Mouse (Mus musculus): ENCODE data around the gene Thpo. TPM values are rescaled to one million over a fixed set of nuclear protein-coding genes. Genes with fewer than 3 reads are reported as not detected.

Gene Thpo
- polyA plus RNA-seq, 1 experiment from 2014 or later = 1.2 TPM

DNA sequence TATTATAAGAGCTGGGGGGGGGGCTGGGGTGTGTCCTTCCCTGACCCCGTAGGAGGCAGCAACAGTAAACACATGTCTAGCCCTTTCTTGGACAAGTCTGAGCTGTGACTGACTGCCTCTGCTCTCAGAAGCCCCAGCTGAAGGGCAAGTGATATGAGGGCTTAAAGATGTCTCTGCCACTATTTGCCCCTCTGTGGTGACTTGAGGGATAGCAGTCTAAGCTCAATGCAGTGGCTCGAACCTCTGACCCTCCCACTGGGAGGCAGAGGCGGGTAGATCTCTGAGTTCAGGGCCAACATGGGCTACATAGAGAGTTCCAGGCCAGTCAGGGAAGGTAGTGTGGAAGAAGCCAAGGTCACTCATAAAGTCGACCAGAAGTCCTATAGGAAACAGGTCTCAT, 23.5 kb downstream of the Thpo start:
- Histone ChIP-seq H3K4me1 (replicated peaks; ENCODE audit: control insufficient read depth, insufficient read depth, low read length) (peaks cover 25% of the 10 kb centered on the region), H3K4me3 (replicated peaks; ENCODE audit: low read length) (no peak overlapping the region), H3K9ac (no peak overlapping the region), H3K4me2 (replicated peaks) (no peak overlapping the region), H3K36me3 (replicated peaks; ENCODE audit: control insufficient read depth, insufficient read depth) (peaks cover 70% of the 10 kb centered on the region), H3K9me3 (ENCODE audit: control insufficient read depth, low read length) (no peaks in the 10 kb centered on the region), H3K27ac (no peak overlapping the region), H3K27me3 (ENCODE audit: control insufficient read depth, insufficient read depth, low read length) (no peaks in the 10 kb centered on the region)
- ATAC-seq (ENCODE audit: low FRiP score) = no peak
- WGBS = 84% methylated on average over 4 of the region's 4 CpGs
- DNase-seq (ENCODE audit: low spot score) = no peak

DNA sequence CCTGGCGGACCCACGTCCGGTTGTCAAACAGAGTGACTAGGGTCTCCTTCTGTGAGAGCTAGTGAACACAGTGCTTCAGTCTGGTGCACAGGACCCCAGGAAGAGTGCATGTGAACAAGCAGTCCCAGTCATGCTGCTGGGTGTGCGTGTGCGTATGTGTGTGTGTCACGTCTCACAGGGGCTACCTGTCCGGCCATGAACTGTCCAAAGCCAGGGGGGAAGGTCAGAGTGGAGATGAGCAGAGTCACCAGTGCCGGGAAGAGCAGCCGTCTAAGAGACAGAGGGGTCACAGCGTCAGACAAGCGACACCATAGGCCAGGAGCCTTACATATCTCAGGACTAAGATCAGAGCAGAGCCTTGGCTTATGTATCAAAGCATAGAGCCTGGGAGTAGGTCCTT, 23.9 kb downstream of the Thpo start:
- Histone ChIP-seq H3K4me2 (replicated peaks) (no peak overlapping the region), H3K27ac (no peak overlapping the region), H3K4me1 (replicated peaks; ENCODE audit: control insufficient read depth, insufficient read depth, low read length) (peaks cover 22% of the 10 kb centered on the region), H3K9ac (no peak overlapping the region), H3K27me3 (ENCODE audit: control insufficient read depth, insufficient read depth, low read length) (no peaks in the 10 kb centered on the region), H3K36me3 (replicated peaks; ENCODE audit: control insufficient read depth, insufficient read depth) (peaks cover 74% of the 10 kb centered on the region), H3K4me3 (replicated peaks; ENCODE audit: low read length) (no peak overlapping the region), H3K9me3 (ENCODE audit: control insufficient read depth, low read length) (no peaks in the 10 kb centered on the region)
- DNase-seq (ENCODE audit: low spot score) (no peak), ATAC-seq (ENCODE audit: low FRiP score) (no peak)
- WGBS = 95% methylated on average over 11 of the region's 11 CpGs

DNA sequence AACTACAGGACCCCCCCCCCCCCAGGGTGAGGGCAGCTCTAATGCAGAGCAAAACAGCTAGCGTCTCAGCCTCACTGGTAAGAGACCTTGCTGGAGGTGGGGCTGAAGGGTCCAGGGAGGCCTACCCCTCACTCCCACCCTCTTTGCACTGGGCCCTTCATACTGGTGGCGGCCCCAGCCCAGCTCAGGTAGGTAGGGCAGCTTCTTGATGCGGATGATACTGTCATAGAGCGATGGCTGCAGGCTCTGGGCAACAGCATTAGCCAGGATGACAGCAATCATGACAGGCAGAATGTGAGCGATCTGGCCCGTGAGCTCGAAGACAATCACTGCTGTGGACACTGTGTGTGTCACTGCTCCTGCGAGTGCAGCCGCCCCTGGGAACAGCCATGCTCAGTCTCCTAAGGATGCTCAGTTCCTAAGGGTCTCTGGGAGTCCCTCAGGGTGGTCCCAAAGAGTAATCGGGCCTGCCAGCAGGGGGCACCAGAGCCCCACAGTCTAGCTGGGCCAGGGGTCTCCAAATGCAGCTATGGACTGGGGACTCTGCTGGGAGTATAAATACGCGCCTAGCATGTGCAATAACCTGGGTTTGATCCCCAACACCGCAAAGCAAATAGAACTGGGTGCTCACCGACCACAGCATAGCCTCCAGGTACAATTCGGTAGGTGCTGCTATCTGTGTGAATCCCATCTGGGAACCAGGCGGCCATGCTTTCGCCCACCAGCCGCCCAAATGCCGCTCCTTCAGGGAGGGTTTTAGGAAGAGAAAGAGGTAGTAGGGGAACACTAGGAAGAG, 25.2 kb downstream of the Thpo start:
- DNase-seq (ENCODE audit: low spot score) = peak; percentile 65
- WGBS = 74% methylated on average over 19 of the region's 19 CpGs
- H3K4me3 ChIP-seq (replicated peaks; ENCODE audit: low read length) = no peak overlapping the region
- H3K9me3 ChIP-seq (ENCODE audit: control insufficient read depth, low read length) = no peaks in the 10 kb centered on the region
- no peaks in the 10 kb centered on the region for H3K27me3 ChIP-seq (ENCODE audit: control insufficient read depth, insufficient read depth, low read length)
- peaks cover 85% of the 10 kb centered on the region for H3K36me3 ChIP-seq (replicated peaks; ENCODE audit: control insufficient read depth, insufficient read depth)
- no peak overlapping the region for H3K27ac ChIP-seq
- no peak overlapping the region for H3K4me2 ChIP-seq (replicated peaks)
- no peak overlapping the region for H3K9ac ChIP-seq
- peak; percentile 45; the same call in 1 of the 2 replicates for ATAC-seq (ENCODE audit: low FRiP score)
- H3K4me1 ChIP-seq (replicated peaks; ENCODE audit: control insufficient read depth, insufficient read depth, low read length) = peaks cover 10% of the 10 kb centered on the region

DNA sequence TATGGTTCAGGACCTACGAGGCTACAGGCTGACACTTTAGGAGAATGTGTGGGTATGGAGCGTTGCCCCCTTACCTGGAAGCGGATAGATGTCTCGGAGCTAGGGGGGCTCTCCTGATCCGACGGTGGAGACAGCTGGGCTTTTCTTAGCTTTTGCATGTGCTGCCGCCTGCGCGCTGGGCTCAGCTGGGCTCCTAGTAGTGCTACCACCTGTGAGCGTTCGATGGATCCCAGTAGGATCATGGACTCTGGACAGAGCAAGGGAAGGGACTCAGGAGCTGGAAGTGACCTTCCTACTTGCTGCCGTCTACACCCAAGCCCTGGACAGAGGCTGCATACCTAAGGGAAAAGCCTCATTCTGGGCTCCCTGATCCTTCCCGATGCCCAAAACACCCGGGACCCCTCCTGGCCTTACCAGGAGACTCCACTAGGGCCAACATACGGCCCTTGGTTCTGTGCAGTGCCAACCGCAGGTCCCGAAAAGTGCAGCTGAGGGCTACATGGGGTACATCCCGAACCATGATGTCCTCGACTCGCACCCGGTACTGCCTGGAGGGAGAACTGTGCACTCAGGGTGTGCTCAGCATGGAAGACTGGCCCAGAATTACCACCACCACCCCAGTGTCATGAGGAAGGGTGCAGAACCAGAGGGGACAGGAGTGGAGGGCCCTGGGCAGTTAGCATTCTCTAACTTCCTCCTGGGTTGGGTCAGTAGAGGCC, 25.9 kb downstream of the Thpo start:
- 0 out of 2 replicates have a peak, but pooled peaks have one; percentile 2 for ATAC-seq (ENCODE audit: low FRiP score)
- H3K36me3 ChIP-seq (replicated peaks; ENCODE audit: control insufficient read depth, insufficient read depth) = peaks cover 90% of the 10 kb centered on the region
- H3K27me3 ChIP-seq (ENCODE audit: control insufficient read depth, insufficient read depth, low read length) = no peaks in the 10 kb centered on the region

DNA sequence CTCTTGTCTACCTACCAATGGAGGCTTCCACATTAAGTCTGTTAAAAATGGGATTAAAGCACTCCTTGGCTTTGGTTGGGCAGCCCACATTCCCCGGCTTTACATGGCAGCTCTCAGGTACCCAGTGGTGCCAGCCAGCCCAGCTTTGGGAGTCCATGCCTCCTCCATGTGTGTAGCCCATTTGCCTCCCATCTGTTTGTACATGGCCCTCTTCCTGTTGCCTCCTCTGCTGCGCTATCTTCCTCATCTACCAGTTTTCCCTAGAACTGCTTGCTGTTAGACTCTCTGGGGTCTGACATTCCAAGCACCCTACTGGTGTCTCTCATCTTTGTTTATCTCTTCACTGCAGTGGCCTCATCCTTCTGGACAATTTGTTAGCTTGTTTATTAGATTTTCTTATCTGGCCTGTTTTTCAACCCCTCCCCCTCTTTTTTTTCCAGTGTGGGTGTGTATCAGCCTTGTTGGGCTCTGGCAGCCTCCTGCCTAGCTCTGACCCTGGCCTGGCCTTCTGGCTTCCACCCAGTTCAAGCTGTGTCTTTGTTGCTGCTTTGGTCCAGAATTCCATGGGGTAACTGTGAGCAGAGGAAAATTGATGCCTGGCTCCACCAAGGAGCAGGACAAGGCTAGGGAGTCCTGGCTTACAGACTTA, 27.8 kb downstream of the Thpo start:
- Histone ChIP-seq H3K9me3 (ENCODE audit: control insufficient read depth, low read length) (no peaks in the 10 kb centered on the region), H3K9ac (no peak overlapping the region), H3K27me3 (ENCODE audit: control insufficient read depth, insufficient read depth, low read length) (no peaks in the 10 kb centered on the region), H3K4me3 (replicated peaks; ENCODE audit: low read length) (no peak overlapping the region), H3K27ac (no peak overlapping the region), H3K4me2 (replicated peaks) (no peak overlapping the region), H3K4me1 (replicated peaks; ENCODE audit: control insufficient read depth, insufficient read depth, low read length) (peaks cover 11% of the 10 kb centered on the region), H3K36me3 (replicated peaks; ENCODE audit: control insufficient read depth, insufficient read depth) (peaks cover 76% of the 10 kb centered on the region)
- DNase-seq (ENCODE audit: low spot score) = no peak
- WGBS = 89% methylated on average over 2 of the region's 2 CpGs
- ATAC-seq (ENCODE audit: low FRiP score) = no peak

More for the DNA sequence above, 25.9 kb downstream of the Thpo start:
- Histone ChIP-seq H3K4me3 (replicated peaks; ENCODE audit: low read length) (no peak overlapping the region), H3K27ac (no peak overlapping the region), H3K4me1 (replicated peaks; ENCODE audit: control insufficient read depth, insufficient read depth, low read length) (peaks cover 3% of the 10 kb centered on the region; the same call in 1 of the 2 replicates), H3K9ac (no peak overlapping the region), H3K9me3 (ENCODE audit: control insufficient read depth, low read length) (no peaks in the 10 kb centered on the region), H3K4me2 (replicated peaks) (no peak overlapping the region)
- WGBS = 95% methylated on average over 21 of the region's 21 CpGs
- no peak for DNase-seq (ENCODE audit: low spot score)

DNA sequence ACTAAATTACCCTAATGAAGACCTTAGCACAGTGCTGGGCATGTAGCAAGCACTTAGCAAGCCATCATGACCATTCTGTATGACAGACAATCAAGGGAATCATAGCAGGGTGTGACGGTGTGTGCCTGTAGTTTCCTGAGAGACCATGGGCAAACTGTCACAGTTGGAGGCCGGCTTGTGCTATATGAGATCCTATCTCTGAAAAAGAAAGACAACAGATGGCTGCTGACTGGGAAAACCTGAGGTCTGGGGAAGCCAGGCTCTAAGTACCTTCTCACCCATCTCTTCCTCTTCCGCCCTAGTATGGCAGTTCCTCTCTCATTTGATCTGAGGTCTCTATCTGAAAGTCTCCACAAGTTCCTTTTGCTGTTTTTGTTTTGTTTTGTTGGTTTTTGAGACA, 28.5 kb downstream of the Thpo start:
- 63% methylated on average over 3 of the region's 3 CpGs for WGBS
- Histone ChIP-seq H3K27ac (no peak overlapping the region), H3K4me1 (replicated peaks; ENCODE audit: control insufficient read depth, insufficient read depth, low read length) (peaks cover 14% of the 10 kb centered on the region), H3K27me3 (ENCODE audit: control insufficient read depth, insufficient read depth, low read length) (no peaks in the 10 kb centered on the region), H3K36me3 (replicated peaks; ENCODE audit: control insufficient read depth, insufficient read depth) (peaks cover 70% of the 10 kb centered on the region), H3K9ac (no peak overlapping the region), H3K4me3 (replicated peaks; ENCODE audit: low read length) (no peak overlapping the region), H3K9me3 (ENCODE audit: control insufficient read depth, low read length) (no peaks in the 10 kb centered on the region), H3K4me2 (replicated peaks) (no peak overlapping the region)
- no peak for DNase-seq (ENCODE audit: low spot score)
- ATAC-seq (ENCODE audit: low FRiP score) = no peak

DNA sequence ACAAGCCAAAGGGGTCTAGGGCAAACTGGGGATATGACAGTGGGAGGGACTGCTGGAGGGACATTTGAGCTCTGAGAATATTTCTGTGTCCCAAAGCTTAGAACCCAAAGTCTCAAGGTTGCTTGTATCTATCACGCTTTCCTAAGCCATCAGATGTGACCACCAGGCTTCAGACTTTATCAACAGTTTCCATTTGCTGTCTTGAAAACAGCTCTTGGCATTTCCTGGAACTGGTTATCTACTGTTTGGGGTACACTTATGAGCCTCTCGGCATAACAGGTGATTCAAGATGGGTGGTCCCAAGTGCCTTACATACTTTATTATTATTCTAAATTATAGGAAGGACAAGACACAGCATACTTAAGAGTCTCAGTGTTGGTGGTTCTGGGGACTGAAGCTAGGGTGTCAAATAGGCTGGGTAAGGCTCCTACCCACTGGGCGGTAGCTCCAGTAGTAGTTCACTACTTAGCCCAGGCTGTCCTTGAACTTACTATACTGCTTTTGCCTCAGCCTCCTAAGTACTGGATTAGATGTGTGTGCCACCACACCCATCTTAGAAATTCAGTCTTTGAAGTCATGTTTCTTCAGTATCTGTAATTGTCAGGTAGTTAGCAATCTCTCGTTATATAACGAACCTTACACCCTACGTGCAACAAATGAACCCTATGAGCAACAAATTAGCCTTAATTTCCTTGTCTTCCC, 30.5 kb downstream of the Thpo start:
- WGBS = 96% methylated on average over 6 of the region's 6 CpGs
- DNase-seq (ENCODE audit: low spot score) (no peak), ATAC-seq (ENCODE audit: low FRiP score) (no peak)
- Histone ChIP-seq H3K27ac (no peak overlapping the region), H3K9ac (no peak overlapping the region), H3K4me3 (replicated peaks; ENCODE audit: low read length) (no peak overlapping the region), H3K9me3 (ENCODE audit: control insufficient read depth, low read length) (no peaks in the 10 kb centered on the region), H3K27me3 (ENCODE audit: control insufficient read depth, insufficient read depth, low read length) (no peaks in the 10 kb centered on the region), H3K36me3 (replicated peaks; ENCODE audit: control insufficient read depth, insufficient read depth) (peaks cover 73% of the 10 kb centered on the region), H3K4me2 (replicated peaks) (no peak overlapping the region), H3K4me1 (replicated peaks; ENCODE audit: control insufficient read depth, insufficient read depth, low read length) (peaks cover 14% of the 10 kb centered on the region)

DNA sequence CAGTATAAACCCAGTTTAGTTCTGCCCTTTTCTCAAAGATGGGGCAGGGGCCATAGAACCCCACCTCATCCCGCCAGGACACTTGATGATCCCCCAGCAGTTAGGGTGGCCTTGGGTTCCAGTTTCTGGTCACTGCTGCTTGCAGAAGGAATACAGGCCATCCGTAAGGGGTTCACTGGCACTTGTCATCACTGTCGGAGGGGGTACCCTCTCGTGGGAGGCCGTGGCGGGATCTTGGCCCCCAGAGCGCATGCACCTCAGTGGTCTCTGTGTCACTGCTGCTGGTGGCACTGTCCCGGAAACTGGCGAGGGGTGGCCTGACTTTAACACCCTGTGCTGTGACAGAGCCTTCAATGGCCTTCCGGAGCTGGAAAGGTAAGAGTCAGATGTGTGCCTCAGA, 31.2 kb downstream of the Thpo start:
- Histone ChIP-seq H3K4me2 (replicated peaks) (no peak overlapping the region), H3K27me3 (ENCODE audit: control insufficient read depth, insufficient read depth, low read length) (no peaks in the 10 kb centered on the region), H3K27ac (no peak overlapping the region), H3K9ac (no peak overlapping the region), H3K9me3 (ENCODE audit: control insufficient read depth, low read length) (no peaks in the 10 kb centered on the region), H3K4me1 (replicated peaks; ENCODE audit: control insufficient read depth, insufficient read depth, low read length) (peaks cover 14% of the 10 kb centered on the region), H3K4me3 (replicated peaks; ENCODE audit: low read length) (no peak overlapping the region), H3K36me3 (replicated peaks; ENCODE audit: control insufficient read depth, insufficient read depth) (peaks cover 67% of the 10 kb centered on the region)
- 94% methylated on average over 10 of the region's 10 CpGs for WGBS
- ATAC-seq (ENCODE audit: low FRiP score) = no peak
- no peak for DNase-seq (ENCODE audit: low spot score)

DNA sequence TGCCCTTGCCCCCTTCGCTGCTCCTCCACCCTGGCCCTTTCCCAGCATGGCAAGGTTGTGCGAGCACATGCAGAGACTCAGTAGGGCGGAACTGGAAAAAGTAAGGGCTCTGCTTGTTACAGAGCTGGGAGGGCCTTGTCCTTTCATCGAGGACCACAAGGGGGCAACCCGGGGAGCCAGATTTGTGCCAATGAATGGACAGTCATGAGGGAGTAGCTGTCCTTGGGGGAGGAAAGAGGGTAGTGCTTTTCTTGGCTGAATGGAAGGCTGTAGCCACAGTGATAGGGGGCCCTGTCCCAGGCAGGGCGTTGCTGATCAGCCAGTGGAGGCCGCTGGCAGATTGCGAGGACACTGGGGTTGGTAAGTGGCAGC, 31.8 kb downstream of the Thpo start:
- H3K27ac ChIP-seq = peak overlapping the region; percentile 34; the same call in 1 of the 2 replicates
- H3K9me3 ChIP-seq (ENCODE audit: control insufficient read depth, low read length) = no peaks in the 10 kb centered on the region
- peaks cover 61% of the 10 kb centered on the region for H3K36me3 ChIP-seq (replicated peaks; ENCODE audit: control insufficient read depth, insufficient read depth)
- WGBS = 5% methylated on average over 8 of the region's 8 CpGs
- peaks cover 15% of the 10 kb centered on the region for H3K4me1 ChIP-seq (replicated peaks; ENCODE audit: control insufficient read depth, insufficient read depth, low read length)
- ATAC-seq (ENCODE audit: low FRiP score) (peak; percentile 53; the same call in 1 of the 2 replicates), DNase-seq (ENCODE audit: low spot score) (peak; percentile 63)
- no peak overlapping the region for H3K4me3 ChIP-seq (replicated peaks; ENCODE audit: low read length)
- H3K27me3 ChIP-seq (ENCODE audit: control insufficient read depth, insufficient read depth, low read length) = no peaks in the 10 kb centered on the region
- H3K9ac ChIP-seq = 0 out of 2 replicates have a peak overlapping the region, but pooled peaks have one; percentile 25
- no peak overlapping the region for H3K4me2 ChIP-seq (replicated peaks)

Data from hindbrain, embryonic 14.5 days (tissue).